Mouse (Mus musculus) ES-E14 (cell line): ENCODE data around the gene Dpp10.

Source experiments
- HCFC1 ChIP-seq: IDR thresholded peaks from 2 replicates; pipeline ENCODE4 v1.6.1; 2012; ENCODE audit warnings: low read length, inconsistent platforms, borderline replicate concordance; ENCODE audit not compliant: insufficient read depth
- ZC3H11A ChIP-seq: IDR thresholded peaks from 2 replicates; pipeline ENCODE4 v1.6.1; 2012; ENCODE audit warnings: low read depth, mild to moderate bottlenecking, inconsistent platforms, low read length, borderline replicate concordance
- ZNF384 ChIP-seq: IDR thresholded peaks from 2 replicates; pipeline ENCODE4 v1.6.1; 2012; ENCODE audit warnings: low read depth, low read length, inconsistent platforms

DNA sequence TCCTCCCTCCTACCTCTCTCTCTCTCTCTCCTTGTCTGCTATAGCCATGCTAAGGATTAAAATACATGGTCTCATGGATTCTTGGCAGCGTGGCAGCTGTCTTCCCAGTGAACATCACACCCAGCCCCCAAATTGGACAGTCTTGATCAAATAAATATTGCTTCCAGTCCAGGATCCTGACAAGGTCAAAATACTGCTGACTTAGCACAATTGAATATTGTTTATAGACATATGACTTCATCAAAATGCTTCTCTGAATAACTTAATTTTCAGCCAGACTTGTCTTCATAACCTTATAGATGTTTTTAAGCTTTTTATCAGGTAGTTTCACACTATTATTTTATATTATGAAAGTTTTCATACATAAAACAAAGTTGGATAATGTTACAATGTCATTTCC is 120.5 kb downstream of the Dpp10 start:
- TF ChIP-seq ZC3H11A, result no peak
- no peak for TF ChIP-seq HCFC1
- no peak for TF ChIP-seq ZNF384
